Mouse (Mus musculus) left cerebral cortex, adult 2 months (tissue): ENCODE measurements around the gene Slc25a24. TPM values are rescaled to one million over a fixed set of nuclear protein-coding genes. Genes with fewer than 3 reads are reported as not detected.

ENCODE experiments used
- DNase-seq, 2 experiments: peaks; one replicate each; pipeline ENCODE4 v3.0.0; 2021 to 2022; ENCODE audit warnings: low spot score in 2 of 2, mixed read lengths in 1 of 2; ENCODE audit errors: extremely low spot score in 1 of 2
- H3K27ac ChIP-seq: fragments of 200-600 bp; 2 replicates; pipeline ENCODE4 v1.8.1; 2022
- H3K4me3 ChIP-seq: fragments of 200-600 bp; 2 replicates; pipeline ENCODE4 v1.8.1; 2022
- CTCF ChIP-seq: fragments of 200-600 bp; IDR thresholded peaks from 2 replicates; pipeline ENCODE4 v1.8.1; 2022; ENCODE audit warnings: antibody characterized with exemption, mild to moderate bottlenecking, moderate library complexity
- intact Hi-C: fragments of 180-260 bp; cut with DNase I; formaldehyde crosslinking; loops from one replicate; pipeline ENCODE4 v1.15.1; 2025
- long read RNA-seq, 2 experiments: library from polyadenylated mRNA; stranded (forward); transcript quantifications; one replicate each; pipeline ENCODE4 v2.0.0; 2021; ENCODE audit warnings: borderline mapping rate in 2 of 2
- total RNA-seq, 2 experiments: library from RNA; stranded (reverse); gene quantifications; 2 replicates each; pipeline ENCODE4 v1.2.3; 2021

The Slc25a24 gene
- 1 to 10 TPM; 3.4 to 4.0 TPM for total RNA-seq
- long read RNA-seq, experiment 1, partial matches to known transcripts: 0 of 1 reads
- long read RNA-seq, experiment 1, other reads (novel, unspliced or antisense): 0 of 1 reads
- long read RNA-seq, experiment 2, partial matches to known transcripts: 0 of 1 reads
- long read RNA-seq, experiment 2, other reads (novel, unspliced or antisense): 1 of 1 reads

- Histone ChIP-seq H3K27ac (peak within 1 kb of the TSS; percentile 79), H3K4me3 (peak within 1 kb of the TSS; percentile 65)
- peak; percentile 14 to 20 for DNase-seq
- TF ChIP-seq CTCF: no peak
- intact Hi-C loops: no loop called here
Observed at GRCm38 (mm10) chr3:109122641-109123530, at the start of gene Slc25a24. Slc25a24 (plus strand) TSS chr3:109123149.

GRCm38 (mm10) chr3:109080169-109080568, 42.8 kb upstream of the Slc25a24 start, which contains the start of gene Slc25a54:
Slc25a54 (plus strand) TSS chr3:109080469.
- TF ChIP-seq CTCF: no peak
- Histone ChIP-seq H3K27ac (no peak within 1 kb of the TSS), H3K4me3 (no peak within 1 kb of the TSS)
- no peak for DNase-seq
- intact Hi-C loops: no loop called here

GRCm38 (mm10) chr3:109084418-109084817, 38.5 kb upstream of the Slc25a24 start:
- DNase-seq: no peak
- Histone ChIP-seq H3K27ac (no peak overlapping the region), H3K4me3 (no peak overlapping the region)
- no peak for TF ChIP-seq CTCF
- intact Hi-C loops: no loop called here

- H3K4me3 ChIP-seq: no peak overlapping the region
- DNase-seq: no peak
- TF ChIP-seq CTCF: no peak
- no peak overlapping the region for H3K27ac ChIP-seq
- intact Hi-C loops: no loop called here
Observed at GRCm38 (mm10) chr3:109088460-109088859, 34.5 kb upstream of the Slc25a24 start.

- DNase-seq: no peak
- intact Hi-C loops: no loop called here
- no peak overlapping the region for H3K4me3 ChIP-seq
- no peak for TF ChIP-seq CTCF
- no peak overlapping the region for H3K27ac ChIP-seq
Observed at GRCm38 (mm10) chr3:109104702-109105101, 18.2 kb upstream of the Slc25a24 start.

GRCm38 (mm10) chr3:109117136-109117535, 5.8 kb upstream of the Slc25a24 start:
- no peak overlapping the region for H3K27ac ChIP-seq
- intact Hi-C loops: no loop called here
- no peak overlapping the region for H3K4me3 ChIP-seq
- TF ChIP-seq CTCF: no peak
- DNase-seq: no peak

- no peak overlapping the region for H3K27ac ChIP-seq
- no peak for DNase-seq
- intact Hi-C loops: no loop called here
- TF ChIP-seq CTCF: no peak
- no peak overlapping the region for H3K4me3 ChIP-seq
Observed at GRCm38 (mm10) chr3:109119562-109119961, 3.4 kb upstream of the Slc25a24 start.

GRCm38 (mm10) chr3:109119973-109120372, 3.0 kb upstream of the Slc25a24 start:
- Histone ChIP-seq H3K27ac (no peak overlapping the region), H3K4me3 (no peak overlapping the region)
- no peak for DNase-seq
- no peak for TF ChIP-seq CTCF
- intact Hi-C loops: no loop called here

- DNase-seq: no peak
- no peak for TF ChIP-seq CTCF
- intact Hi-C loops: no loop called here
- H3K27ac ChIP-seq: peak overlapping the region; percentile 79; the same call in 1 of the 2 replicates
- peak overlapping the region; percentile 65 for H3K4me3 ChIP-seq
Observed at GRCm38 (mm10) chr3:109123531-109123981, 607 bp downstream of the Slc25a24 start.

GRCm38 (mm10) chr3:109124091-109124490, 1.1 kb downstream of the Slc25a24 start:
- Histone ChIP-seq H3K27ac (no peak overlapping the region), H3K4me3 (no peak overlapping the region; the same call in 1 of the 2 replicates)
- no peak for DNase-seq
- intact Hi-C loops: no loop called here
- TF ChIP-seq CTCF: no peak

- Histone ChIP-seq H3K4me3 (no peak overlapping the region), H3K27ac (no peak overlapping the region)
- intact Hi-C loops: no loop called here
- no peak for TF ChIP-seq CTCF
- DNase-seq: no peak
Observed at GRCm38 (mm10) chr3:109125531-109125930, 2.6 kb downstream of the Slc25a24 start.

GRCm38 (mm10) chr3:109129768-109130167, 6.8 kb downstream of the Slc25a24 start:
- no peak for TF ChIP-seq CTCF
- Histone ChIP-seq H3K27ac (no peak overlapping the region), H3K4me3 (no peak overlapping the region)
- intact Hi-C loops: no loop called here
- no peak for DNase-seq
